ENCODE assay signal across 8 mouse cellular contexts in genomic region chr3:53210691-53211526, GRCm38 (mm10).
DNase-seq lines count a peak whose midpoint lies in the region.

No protein-coding gene starts in this region.

- DNase-seq in adrenal gland, adult (ENCODE audit: inconsistent age in 2 of 2, low spot score in 1 of 2) = peak; percentile 35 to 75
- DNase-seq in adrenal gland, postnatal 25 days = no peak
- peak; percentile 41 for DNase-seq in urinary bladder, postnatal 14 days (ENCODE audit: low spot score)
- DNase-seq in urinary bladder, postnatal 25 days (ENCODE audit: low spot score) = no peak
- peak; percentile 14 for DNase-seq in kidney, adult 9 months
- DNase-seq in ovary, postnatal 36 days (ENCODE audit: low spot score) = peak; percentile 44
- no peak for DNase-seq in MN1 (ENCODE audit: low spot score)
- no peak for DNase-seq in left cerebral cortex, adult 11 months (ENCODE audit: low spot score)

Comparison
In these comparisons a context has a peak if more than half of its experiments do, and no peak if none do; other contexts are left out.
1. DNase-seq: peak in adrenal gland, adult (2 of 2), urinary bladder, postnatal 14 days (single experiment), kidney, adult 9 months (single experiment) and ovary, postnatal 36 days (single experiment); none in adrenal gland, postnatal 25 days (single experiment), urinary bladder, postnatal 25 days (single experiment), MN1 (single experiment) and left cerebral cortex, adult 11 months (single experiment).